Mouse (Mus musculus): ENCODE measurements around the gene Mif. TPM values are rescaled to one million over a fixed set of nuclear protein-coding genes. Genes with fewer than 3 reads are reported as not detected.

Gene Mif
- total RNA-seq, 2 experiments from 2014 or later = 674 to 738 TPM

GRCm38 (mm10) chr10:75839092-75839491 is 20.9 kb downstream of the Mif start:
- no peak for DNase-seq (ENCODE audit: low spot score in 2 of 2)

GRCm38 (mm10) chr10:75837248-75837759 is 22.7 kb downstream of the Mif start, which contains the start of gene Gstt2:
Gstt2 (minus strand) TSS chr10:75837424.
- peak; percentile 89 to 92 for DNase-seq (ENCODE audit: low spot score in 2 of 2)

- no peak for DNase-seq (ENCODE audit: low spot score in 2 of 2)
These were observed 24.1 kb downstream of the Mif start for GRCm38 (mm10) chr10:75835761-75836531.

GRCm38 (mm10) chr10:75835307-75835706 is 24.7 kb downstream of the Mif start:
- DNase-seq (ENCODE audit: low spot score in 2 of 2) = peak in 1 of 2 experiments; percentile 41

GRCm38 (mm10) chr10:75834721-75835120 is 25.3 kb downstream of the Mif start:
- no peak for DNase-seq (ENCODE audit: low spot score in 2 of 2)

- peak in 1 of 2 experiments; percentile 48 for DNase-seq (ENCODE audit: low spot score in 2 of 2)
These were observed 25.8 kb downstream of the Mif start for GRCm38 (mm10) chr10:75834250-75834649.

GRCm38 (mm10) chr10:75833456-75834080 is 26.5 kb downstream of the Mif start:
- no peak for DNase-seq (ENCODE audit: low spot score in 2 of 2)

- DNase-seq (ENCODE audit: low spot score in 2 of 2) = peak; percentile 49 to 57
These were observed 27.7 kb downstream of the Mif start for GRCm38 (mm10) chr10:75832272-75832895.

GRCm38 (mm10) chr10:75830275-75830670 is 29.8 kb downstream of the Mif start:
- DNase-seq (ENCODE audit: low spot score in 2 of 2) = no peak

- no peak for DNase-seq (ENCODE audit: low spot score in 2 of 2)
These were observed 30.3 kb downstream of the Mif start for GRCm38 (mm10) chr10:75829529-75830274.

- DNase-seq (ENCODE audit: low spot score in 2 of 2) = peak; percentile 46 to 64
These were observed 31.5 kb downstream of the Mif start for GRCm38 (mm10) chr10:75828500-75828931.

GRCm38 (mm10) chr10:75827668-75828360 is 32.2 kb downstream of the Mif start:
- peak in 1 of 2 experiments; percentile 44 for DNase-seq (ENCODE audit: low spot score in 2 of 2)

- no peak for DNase-seq (ENCODE audit: low spot score in 2 of 2)
These were observed 35.5 kb downstream of the Mif start for GRCm38 (mm10) chr10:75824530-75824929.

- DNase-seq (ENCODE audit: low spot score in 2 of 2) = no peak
These were observed 36.3 kb downstream of the Mif start for GRCm38 (mm10) chr10:75823782-75824181.

- no peak for DNase-seq (ENCODE audit: low spot score in 2 of 2)
These were observed 37.6 kb downstream of the Mif start, which contains the start of gene Gstt4 for GRCm38 (mm10) chr10:75822443-75822842. Gstt4 (minus strand) TSS chr10:75822543.

GRCm38 (mm10) chr10:75819882-75820281 is 40.2 kb downstream of the Mif start:
- DNase-seq (ENCODE audit: low spot score in 2 of 2) = no peak

GRCm38 (mm10) chr10:75818641-75819040 is 41.4 kb downstream of the Mif start:
- DNase-seq (ENCODE audit: low spot score in 2 of 2) = no peak

Data from layer of hippocampus, postnatal 10 days (tissue).